Mouse (Mus musculus) hindbrain, postnatal 0 days (tissue): ENCODE data around the gene Srsf4. TPM values are rescaled to one million over a fixed set of nuclear protein-coding genes. Genes with fewer than 3 reads are reported as not detected.

ENCODE experiments used
- ATAC-seq: fragments of 200-750 bp; cut with Nextera tagmentation; 2 replicates; pipeline ENCODE4 v1.8.0; 2017; ENCODE audit warnings: mild to moderate bottlenecking, moderate TSS enrichment, moderate library complexity
- DNase-seq: peaks from one replicate; pipeline ENCODE4 v3.0.0-alpha.2; 2015; ENCODE audit warnings: low spot score
- H3K27ac ChIP-seq: fragments of 300-500 bp; sonication (generic); 2 replicates; pipeline ENCODE4 v1.5.1; 2014; ENCODE audit warnings: mild to moderate bottlenecking
- H3K27me3 ChIP-seq: fragments of 300-500 bp; sonication (generic); 2 replicates; pipeline ENCODE4 v1.6.1; 2014; ENCODE audit warnings: low read length, mixed read lengths; ENCODE audit not compliant: insufficient read depth
- H3K36me3 ChIP-seq: fragments of 300-500 bp; sonication (generic); 2 replicates; pipeline ENCODE4 v1.6.1; 2014; ENCODE audit warnings: low read length, mixed read lengths; ENCODE audit not compliant: insufficient read depth
- H3K4me1 ChIP-seq: fragments of 300-500 bp; sonication (generic); 2 replicates; pipeline ENCODE4 v1.6.1; 2014; ENCODE audit warnings: antibody characterized with exemption, low read length, mixed read lengths; ENCODE audit not compliant: insufficient read depth
- H3K4me2 ChIP-seq: fragments of 300-500 bp; sonication (generic); 2 replicates; pipeline ENCODE4 v1.6.1; 2014; ENCODE audit warnings: low read depth, mild to moderate bottlenecking, low read length, moderate library complexity, mixed read lengths
- H3K4me3 ChIP-seq: fragments of 300-500 bp; sonication (generic); 2 replicates; pipeline ENCODE4 v1.5.1; 2014; ENCODE audit warnings: low read length
- H3K9ac ChIP-seq: fragments of 300-500 bp; sonication (generic); replicated peaks from 2 replicates; pipeline ENCODE4 v1.6.1; 2014; ENCODE audit warnings: mild to moderate bottlenecking, low read length, moderate library complexity, mixed read lengths
- H3K9me3 ChIP-seq: fragments of 300-500 bp; sonication (generic); 2 replicates; pipeline ENCODE4 v1.6.1; 2016; ENCODE audit warnings: low read length, mixed read lengths
- CTCF ChIP-seq: IDR thresholded peaks from 2 replicates; pipeline ENCODE4 v1.5.1; 2016; ENCODE audit warnings: antibody characterized with exemption, control low read depth, low read depth
- WGBS: fragments of 180-500 bp; shearing (Covaris S2); extraction: QIAGEN DNeasy Blood & Tissue Kit; methylation state at CpG from one replicate; pipeline ENCODE4 v1.1.7; 2014; 5-methylcytosine and 5-hydroxymethylcytosine counted together
- polyA plus RNA-seq: library from polyadenylated mRNA; unstranded; fragments of >200 nt; fragmentation: Nextera tagmentation; extraction: Ambion mirVana; gene quantifications from 2 replicates; pipeline ENCODE4 v1.2.1, GENCODE M21; 2015
- total RNA-seq: library from RNA; depleted of rRNA; stranded (reverse); fragments of >200 nt; gene quantifications from 2 replicates; pipeline ENCODE4 v1.2.3, GENCODE M21; 2014; rRNA removed

Gene Srsf4
- total and polyA plus RNA-seq, 2 experiments from 2014 or later, result 25.9 to 76.0 TPM

- WGBS, result 93% methylated on average over 11 of the region's 11 CpGs
- Histone ChIP-seq H3K9me3 (no peaks in the 10 kb centered on the region), H3K9ac (no peak overlapping the region), H3K36me3 (no peaks in the 10 kb centered on the region), H3K4me2 (no peak overlapping the region), H3K4me1 (no peaks in the 10 kb centered on the region), H3K27ac (no peak overlapping the region), H3K4me3 (no peak overlapping the region), H3K27me3 (no peaks in the 10 kb centered on the region)
- no peak for TF ChIP-seq CTCF
- DNase-seq, result no peak
- ATAC-seq, result no peak
Observed at GRCm38 (mm10) chr4:131947848-131948247, 74.4 kb downstream of the Srsf4 start.

- 34% methylated on average over 5 of the region's 5 CpGs for WGBS
- no peaks in the 10 kb centered on the region for H3K9me3 ChIP-seq
- DNase-seq (no peak), ATAC-seq (no peak)
- no peak overlapping the region for H3K4me3 ChIP-seq
- H3K27me3 ChIP-seq, result no peaks in the 10 kb centered on the region
- H3K36me3 ChIP-seq, result peaks cover 3% of the 10 kb centered on the region
- no peak overlapping the region for H3K4me2 ChIP-seq
- TF ChIP-seq CTCF, result no peak
- H3K4me1 ChIP-seq, result no peaks in the 10 kb centered on the region
- H3K9ac ChIP-seq, result no peak overlapping the region
- H3K27ac ChIP-seq, result no peak overlapping the region
Observed at GRCm38 (mm10) chr4:131949903-131950302, 76.5 kb downstream of the Srsf4 start.

GRCm38 (mm10) chr4:131950657-131951056 lies 77.2 kb downstream of the Srsf4 start:
- no peaks in the 10 kb centered on the region for H3K4me1 ChIP-seq
- no peak overlapping the region for H3K27ac ChIP-seq
- peaks cover 9% of the 10 kb centered on the region for H3K36me3 ChIP-seq
- TF ChIP-seq CTCF, result no peak
- H3K4me2 ChIP-seq, result no peak overlapping the region
- no peak for DNase-seq
- no peak overlapping the region for H3K9ac ChIP-seq
- H3K27me3 ChIP-seq, result no peaks in the 10 kb centered on the region
- no peak for ATAC-seq
- WGBS, result 58% methylated on average over 8 of the region's 8 CpGs
- no peak overlapping the region for H3K4me3 ChIP-seq
- no peaks in the 10 kb centered on the region for H3K9me3 ChIP-seq

Other genes starting within 250 kb of the Srsf4 start
- gene Ptpru, start 35.3 kb upstream of the Srsf4 start, total RNA-seq, result 31.2 and 35.9 TPM in 2 replicates
- 17.3 and 20.0 TPM in 2 replicates for gene Ptpru, start 35.3 kb upstream of the Srsf4 start, polyA plus RNA-seq
- gene Mecr, start 30.1 kb upstream of the Srsf4 start, total RNA-seq, result 21.5 and 30.8 TPM in 2 replicates
- 33.8 TPM in 2 replicates for gene Mecr, start 30.1 kb upstream of the Srsf4 start, polyA plus RNA-seq
- 2.3 and 3.2 TPM in 2 replicates for gene Tmem200b, start 48.2 kb downstream of the Srsf4 start, total RNA-seq
- gene Tmem200b, start 48.2 kb downstream of the Srsf4 start, polyA plus RNA-seq, result 0.48 and 0.64 TPM in 2 replicates
- gene Gm10300, start 201.1 kb downstream of the Srsf4 start, total RNA-seq, result not detected in 2 replicates
- not detected in 2 replicates for gene Gm10300, start 201.1 kb downstream of the Srsf4 start, polyA plus RNA-seq
- 69.7 and 70.1 TPM in 2 replicates for gene Epb41, start 201.7 kb downstream of the Srsf4 start, total RNA-seq
- gene Epb41, start 201.7 kb downstream of the Srsf4 start, polyA plus RNA-seq, result 33.3 and 33.7 TPM in 2 replicates